Mouse (Mus musculus) A20 (cell line): Measurements from ENCODE around the gene Slc6a20b.
"Not testable (repeated sequence)": the region's sequence is repeated elsewhere in the genome, so short reads cannot be mapped to it uniquely, and the experiment has no call there.

Source experiments
- DNase-seq: peaks from one replicate; pipeline ENCODE4 v3.0.0-alpha.2; 2011; ENCODE audit warnings: low read depth, low spot score

Gene Slc6a20b

DNA sequence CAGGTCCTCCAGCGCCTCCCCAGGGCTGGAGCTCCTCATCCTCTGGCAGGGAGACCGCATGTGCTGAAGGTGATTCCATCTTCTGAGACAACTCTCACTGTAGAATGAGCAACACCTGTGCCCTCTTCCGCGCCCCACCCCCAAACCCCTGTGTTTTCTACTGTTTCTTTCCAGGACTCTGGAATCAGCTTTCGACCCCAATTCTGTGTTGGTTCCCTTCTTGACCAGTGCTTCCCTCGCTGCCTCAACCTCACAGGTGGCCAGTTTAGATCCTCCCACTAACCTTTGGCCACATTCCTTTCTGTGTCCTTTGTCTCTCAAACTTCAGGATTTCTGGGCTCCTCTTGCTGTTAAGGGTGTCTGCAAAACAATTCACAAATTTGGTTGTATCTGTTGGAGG, at the start of gene Slc6a20b:
Gene Slc6a20b (minus strand): TSS at position 285 of the 400 bp plus-strand sequence.
- no peak for DNase-seq

- DNase-seq = no peak
Measured at GRCm38 (mm10) chr9:123679198-123679597, 46.8 kb upstream of the Slc6a20b start.

DNA sequence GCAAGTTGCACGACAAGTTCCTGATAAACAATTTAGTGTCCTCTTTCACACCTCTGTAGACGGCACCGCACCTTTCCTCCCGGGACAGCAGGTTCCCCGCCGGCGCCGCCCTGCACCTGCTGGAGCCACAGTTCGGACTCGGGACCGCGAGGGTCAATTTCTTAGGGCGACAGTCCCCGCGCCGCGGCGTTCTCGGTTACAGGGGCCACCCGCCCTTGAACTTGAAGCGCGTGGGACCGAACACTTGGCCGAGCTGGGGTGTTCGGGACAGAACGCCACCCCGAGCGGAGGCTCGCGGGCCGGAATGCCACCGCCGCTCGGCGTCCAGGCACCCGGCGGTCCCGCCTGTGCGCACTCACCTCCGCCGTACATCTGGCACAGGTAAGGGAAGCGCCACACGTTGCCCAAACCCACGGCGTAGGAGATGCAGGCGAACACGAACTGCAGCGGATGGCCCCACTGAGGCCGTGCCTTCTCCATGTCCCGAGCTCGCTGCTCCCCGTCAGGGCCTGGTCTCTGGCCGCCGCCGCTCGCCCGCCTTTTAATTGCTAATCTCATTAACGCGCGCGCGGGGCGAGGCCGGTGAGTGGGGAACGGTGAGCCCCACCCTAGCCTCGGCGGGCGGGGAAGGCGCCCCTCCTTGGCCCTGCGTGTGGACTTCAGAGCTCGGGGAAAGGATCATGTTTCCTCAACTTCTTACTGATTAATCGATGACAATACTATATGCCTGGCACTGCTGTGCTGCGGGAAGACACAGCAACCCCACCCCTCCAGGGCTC, 46.2 kb upstream of the Slc6a20b start, which contains the start of the genes Ccr9 and Slc6a20a:
Gene Ccr9 (plus strand): TSS at position 113 of the 779 bp plus-strand sequence.
Gene Slc6a20a (minus strand): TSS at position 559 of the 779 bp plus-strand sequence.
- DNase-seq = no peak

- DNase-seq = peak; percentile 76
Measured at GRCm38 (mm10) chr9:123665645-123666044, 33.3 kb upstream of the Slc6a20b start.

DNA sequence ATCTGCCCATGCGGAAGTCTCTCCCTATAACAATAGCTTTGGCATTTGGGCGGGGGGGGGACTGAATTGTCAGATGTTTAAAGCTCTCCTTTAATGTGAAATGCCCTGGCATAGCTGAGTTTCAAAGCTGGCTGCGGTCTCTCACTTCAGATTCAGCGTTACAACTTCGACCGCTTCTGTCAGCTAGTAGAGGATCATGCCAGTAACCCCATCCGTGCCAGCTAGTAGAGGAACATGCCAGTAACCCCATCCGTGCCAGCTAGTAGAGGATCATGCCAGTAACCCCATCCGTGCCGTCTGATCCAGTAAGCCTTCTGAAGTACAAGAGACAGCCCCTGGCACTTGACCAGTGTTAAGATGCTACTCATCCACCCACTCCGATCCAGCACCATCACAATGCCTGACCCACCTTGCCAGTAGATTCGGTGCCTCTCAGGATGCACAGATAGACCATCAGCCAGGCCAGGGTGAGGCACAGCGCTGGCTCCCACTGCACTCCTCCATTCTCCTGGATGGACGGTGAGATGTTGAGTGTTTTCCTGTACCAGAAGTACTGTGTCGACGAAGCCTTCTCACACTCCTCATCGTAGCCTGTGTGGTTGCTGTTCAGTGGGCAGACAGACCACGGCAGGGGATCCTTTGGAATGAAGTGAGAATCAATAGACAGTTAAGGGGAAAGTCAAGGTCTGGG, 27.8 kb upstream of the Slc6a20b start:
- not testable (repeated sequence) for DNase-seq

DNA sequence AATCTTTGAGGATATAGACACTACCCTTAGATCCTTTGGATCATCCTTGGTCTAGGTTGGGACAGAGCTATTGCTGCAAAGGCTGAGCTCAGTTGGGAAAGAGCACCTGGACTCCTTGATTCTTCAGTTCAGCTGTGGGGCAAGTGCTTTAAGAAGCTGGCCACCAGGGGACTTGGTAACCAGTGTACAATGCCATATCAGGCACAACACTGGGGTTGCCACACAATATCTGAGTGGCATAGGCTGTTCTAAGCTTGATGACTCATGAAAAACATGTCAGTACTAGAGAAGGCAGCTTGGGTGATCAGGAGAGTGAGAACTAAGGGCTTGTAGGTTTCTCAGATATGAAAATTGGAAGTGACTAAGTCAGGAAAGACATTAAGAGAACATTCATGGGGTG, 26.6 kb upstream of the Slc6a20b start:
- no peak for DNase-seq

- DNase-seq = no peak
Measured at GRCm38 (mm10) chr9:123657457-123657856, 25.1 kb upstream of the Slc6a20b start.

GRCm38 (mm10) chr9:123651369-123651768, 19.0 kb upstream of the Slc6a20b start:
- DNase-seq = no peak

DNA sequence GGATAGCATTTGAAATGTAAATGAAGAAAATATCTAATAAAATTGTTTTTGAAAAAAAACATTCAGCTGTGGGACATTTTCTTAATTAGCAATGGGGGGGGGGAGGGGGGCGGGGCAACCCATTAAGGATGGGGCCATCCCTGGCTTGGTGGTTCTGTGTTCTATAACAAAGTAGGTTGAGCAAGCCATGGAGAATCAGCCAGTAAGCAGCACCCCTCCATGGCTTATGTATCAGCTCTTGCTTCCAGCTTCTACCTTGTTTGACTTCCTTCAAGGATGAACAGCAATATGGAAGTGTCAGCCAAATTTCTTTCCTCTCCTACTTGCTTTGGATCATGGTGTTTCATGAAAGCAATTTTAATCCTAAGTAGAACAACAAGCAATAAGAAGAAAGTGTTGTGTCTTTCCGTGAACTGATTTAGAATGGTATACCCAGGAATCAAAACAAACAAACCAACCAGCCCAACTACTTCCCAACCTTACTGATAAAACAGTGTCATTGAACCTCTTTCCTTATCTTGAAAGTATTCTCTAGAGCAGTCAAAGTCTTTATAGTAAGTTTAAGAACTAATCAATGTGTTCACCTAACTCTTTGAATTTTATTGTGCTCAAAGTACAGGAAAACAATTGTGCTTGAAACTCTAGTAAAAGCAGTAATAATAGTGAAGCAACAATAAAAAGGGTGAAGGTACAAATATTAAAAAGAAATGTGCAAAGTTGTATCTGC, 17.6 kb upstream of the Slc6a20b start:
- no peak for DNase-seq

- DNase-seq = no peak
Measured at GRCm38 (mm10) chr9:123640106-123640505, 7.7 kb upstream of the Slc6a20b start.

- peak; percentile 59 for DNase-seq
Measured at GRCm38 (mm10) chr9:123638668-123639089, 6.3 kb upstream of the Slc6a20b start.

DNA sequence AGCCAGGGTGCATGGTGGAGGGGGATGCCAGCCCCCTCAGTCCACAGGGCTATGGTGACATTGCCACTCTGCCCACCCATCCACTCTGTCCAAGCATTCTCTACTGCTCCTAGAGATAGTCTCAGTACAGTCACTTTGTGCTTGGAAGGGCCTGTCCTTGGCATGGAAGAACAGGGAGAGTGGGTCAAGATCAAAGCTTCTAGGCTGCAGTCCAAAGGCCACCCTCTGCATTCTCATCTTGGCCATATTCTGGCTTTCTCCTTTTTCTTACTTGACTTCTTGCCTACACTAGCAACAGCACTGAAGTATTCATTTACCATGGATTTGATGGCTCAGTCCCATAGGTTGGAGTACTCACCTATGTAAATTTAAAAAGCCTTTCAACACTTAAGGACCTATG, 5.9 kb upstream of the Slc6a20b start:
- DNase-seq = no peak

DNA sequence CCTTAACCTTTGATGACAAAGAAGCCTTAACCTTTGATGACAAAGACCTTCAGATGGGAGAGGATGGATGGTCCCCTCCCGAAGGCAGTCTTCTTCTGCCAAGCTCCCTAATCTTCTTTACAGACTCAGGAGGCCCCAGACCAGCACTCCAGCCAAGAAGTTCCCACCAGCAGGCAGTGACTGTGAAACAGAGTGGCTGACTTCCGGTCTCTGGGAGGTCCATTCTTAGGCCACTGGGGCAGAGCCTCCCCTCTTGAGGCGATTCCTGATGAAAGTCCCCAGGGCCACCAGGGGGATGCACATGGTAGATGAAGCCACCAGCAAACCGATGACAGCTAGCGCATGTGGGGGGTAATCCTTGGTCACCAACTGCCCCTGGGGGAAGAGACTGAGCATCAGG, 4.4 kb upstream of the Slc6a20b start:
- no peak for DNase-seq

- no peak for DNase-seq
Measured at GRCm38 (mm10) chr9:123632993-123633392, 628 bp upstream of the Slc6a20b start.

GRCm38 (mm10) chr9:123631666-123632065, 699 bp downstream of the Slc6a20b start:
- DNase-seq = peak; percentile 63

DNA sequence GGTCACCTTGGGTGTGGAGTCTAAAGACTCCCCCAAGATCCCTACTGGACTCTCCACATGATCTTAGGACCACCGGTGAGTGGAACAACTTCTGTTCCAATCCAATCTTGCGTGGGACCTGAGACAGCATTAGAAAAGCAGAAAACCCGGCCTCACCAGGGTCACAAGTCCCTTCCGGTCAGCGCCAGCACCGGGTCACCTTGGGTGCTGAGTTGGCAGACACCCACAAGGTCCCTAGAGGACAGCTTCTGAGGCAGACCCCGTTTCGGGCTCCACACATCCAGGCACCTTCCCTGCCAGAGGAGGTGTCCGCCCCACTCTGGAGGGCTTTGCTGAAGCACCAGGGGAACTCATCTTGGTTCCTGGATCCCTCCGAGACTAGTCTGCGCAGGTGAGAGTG, 6.5 kb downstream of the Slc6a20b start:
- DNase-seq = no peak

DNA sequence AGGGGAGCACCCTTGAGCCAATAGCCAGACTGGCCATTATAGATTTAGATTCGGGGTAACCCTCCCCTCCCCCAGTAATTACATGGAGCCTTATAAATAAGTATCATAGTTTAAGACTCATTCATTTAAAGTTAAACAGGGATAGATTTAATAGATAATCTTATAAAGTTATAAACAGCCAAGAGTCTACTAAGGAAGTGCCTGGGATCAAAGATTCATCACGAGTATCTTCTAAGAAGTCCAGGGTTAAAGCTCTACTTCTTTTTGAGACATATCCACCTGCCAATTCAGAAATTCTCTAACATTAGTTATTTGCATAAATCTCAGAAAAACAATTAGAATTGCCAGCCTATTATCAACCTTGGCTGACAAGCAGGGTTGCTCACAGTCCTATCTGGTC, 7.6 kb downstream of the Slc6a20b start:
- no peak for DNase-seq

- DNase-seq = no peak
Measured at GRCm38 (mm10) chr9:123620311-123621098, 11.9 kb downstream of the Slc6a20b start.

DNA sequence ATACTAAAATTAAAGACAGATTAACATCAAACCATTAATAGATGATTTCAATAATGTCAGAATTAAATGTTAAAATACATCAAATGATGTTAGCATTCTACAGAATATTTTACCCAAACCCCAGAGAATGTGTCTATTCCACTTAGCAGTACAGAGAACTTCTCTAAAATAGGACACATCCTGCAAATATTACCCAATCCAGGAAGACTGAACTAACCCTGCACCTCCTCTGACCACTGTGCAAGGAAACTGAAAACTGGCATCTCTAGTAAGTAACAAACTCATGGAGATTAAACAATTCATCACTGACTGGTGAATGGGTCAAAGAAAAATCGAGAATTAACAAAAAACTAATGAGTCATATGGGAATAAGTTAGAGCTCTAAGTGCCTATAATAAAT, 30.8 kb downstream of the Slc6a20b start:
- no peak for DNase-seq

- no peak for DNase-seq
Measured at GRCm38 (mm10) chr9:123597376-123597775, 35.0 kb downstream of the Slc6a20b start.

- no peak for DNase-seq
Measured at GRCm38 (mm10) chr9:123596910-123597309, 35.5 kb downstream of the Slc6a20b start.
